Mouse (Mus musculus): ENCODE data around the gene Msantd1. TPM values are rescaled to one million over a fixed set of nuclear protein-coding genes. Genes with fewer than 3 reads are reported as not detected.

Msantd1 gene
- total RNA-seq, 4 experiments from 2014 or later, result 0.10 to 0.56 (median 0.20) TPM

DNA sequence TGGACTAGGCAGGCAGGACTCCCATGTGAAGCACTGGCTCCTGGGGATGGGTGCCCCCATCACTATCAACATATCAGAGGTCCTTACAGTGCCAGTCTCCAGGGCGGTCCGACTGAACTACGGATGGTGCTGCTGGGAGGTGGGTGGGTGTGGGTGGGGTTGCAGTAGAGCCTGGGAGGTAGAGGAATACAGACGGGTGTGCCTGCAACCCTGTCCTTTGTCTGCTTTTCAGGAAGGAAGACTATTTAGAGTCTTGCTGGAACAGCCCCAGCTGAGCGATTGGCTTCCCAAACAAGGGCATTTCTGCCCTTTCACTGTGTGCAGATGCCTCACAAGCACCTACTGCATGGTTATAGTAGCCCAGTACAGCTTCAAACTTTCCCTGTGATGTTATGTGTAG is 60.6 kb downstream of the Msantd1 start:
- DNase-seq (ENCODE audit: low spot score in 2 of 2), result no peak

DNA sequence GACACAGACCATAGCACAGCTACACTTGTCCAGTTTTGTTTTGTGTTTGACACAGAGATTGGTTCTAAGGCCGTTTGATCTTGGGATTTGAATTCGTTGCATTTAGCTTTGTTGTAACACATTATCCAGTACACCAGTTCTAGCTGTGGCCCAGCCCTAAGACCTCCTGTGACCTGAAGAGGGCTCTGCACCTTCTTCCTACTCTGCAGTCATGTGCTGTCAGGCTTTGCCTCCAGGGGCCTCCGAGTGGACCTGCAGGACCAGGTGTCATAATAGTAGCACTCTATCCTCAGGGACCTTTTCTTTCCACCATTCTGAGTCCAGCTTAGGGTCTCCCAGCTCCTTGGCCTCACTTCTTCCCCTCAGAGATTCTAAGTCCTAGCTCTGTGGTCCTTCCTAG is 64.7 kb downstream of the Msantd1 start:
- DNase-seq (ENCODE audit: low spot score in 2 of 2), result no peak

Other genes with a start within 250 kb of the Msantd1 start
- 10 to 100 TPM; 13.2 to 19.2 (median 16.0) TPM for gene Nop14, start 247.9 kb upstream of the Msantd1 start, total RNA-seq (2022)
- 1 to 10 TPM in 3 of 4 experiments, under 1 TPM in 1; 0.83 to 1.6 (median 1.3) TPM for gene Grk4, start 247.6 kb upstream of the Msantd1 start, total RNA-seq (2022)
- gene Htt, start 146.3 kb upstream of the Msantd1 start, total RNA-seq (2022), result 1 to 10 TPM; 6.3 to 8.8 (median 7.0) TPM
- 1 to 10 TPM; 1.8 to 2.6 (median 2.2) TPM for gene Rgs12, start 41.4 kb downstream of the Msantd1 start, total RNA-seq (2022)
- under 1 TPM in 1 of 4 experiments, not detected in 3; 0.45 TPM for gene Hgfac, start 133.5 kb downstream of the Msantd1 start, total RNA-seq (2022)
- gene Dok7, start 148.8 kb downstream of the Msantd1 start, total RNA-seq (2022), result 10 to 100 TPM; 15.8 to 22.5 (median 19.8) TPM
- gene Lrpap1, start 197.8 kb downstream of the Msantd1 start, total RNA-seq (2022), result 10 to 100 TPM; 18.0 to 28.7 (median 22.3) TPM